Mouse (Mus musculus) adrenal gland, postnatal 10 days (tissue): ENCODE results near the gene Fgf9. TPM values are rescaled to one million over a fixed set of nuclear protein-coding genes. Genes with fewer than 3 reads are reported as not detected.

Experiments
- DNase-seq: peaks from one replicate; pipeline ENCODE4 v3.0.0; 2021; ENCODE audit warnings: mixed read lengths
- total RNA-seq, 2 experiments: library from RNA; stranded (reverse); gene quantifications; 2 replicates each; pipeline ENCODE4 v1.2.3; 2021

The Fgf9 gene
- total RNA-seq, 2 experiments from 2014 or later: 14.7 to 14.8 TPM

DNA sequence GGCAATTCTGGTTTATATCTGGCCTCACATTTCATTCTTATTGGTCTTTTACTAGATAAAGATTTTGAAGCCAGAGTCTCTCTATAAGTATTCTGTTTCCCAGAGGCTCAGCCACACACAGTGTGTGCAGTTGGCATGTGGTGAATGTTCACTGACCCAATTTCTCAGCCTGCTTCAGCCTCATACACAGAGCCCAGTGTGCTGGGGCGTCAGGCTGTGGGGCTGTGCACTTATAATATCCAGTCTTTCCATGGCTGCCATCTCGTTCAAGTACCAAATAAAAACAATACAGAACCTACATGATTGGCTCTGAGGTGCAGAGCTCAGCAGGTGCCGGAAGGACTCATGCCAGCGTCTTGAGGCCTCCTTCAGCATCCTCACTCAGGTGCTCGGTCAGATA, 19.1 kb downstream of the Fgf9 start:
- no peak for DNase-seq

DNA sequence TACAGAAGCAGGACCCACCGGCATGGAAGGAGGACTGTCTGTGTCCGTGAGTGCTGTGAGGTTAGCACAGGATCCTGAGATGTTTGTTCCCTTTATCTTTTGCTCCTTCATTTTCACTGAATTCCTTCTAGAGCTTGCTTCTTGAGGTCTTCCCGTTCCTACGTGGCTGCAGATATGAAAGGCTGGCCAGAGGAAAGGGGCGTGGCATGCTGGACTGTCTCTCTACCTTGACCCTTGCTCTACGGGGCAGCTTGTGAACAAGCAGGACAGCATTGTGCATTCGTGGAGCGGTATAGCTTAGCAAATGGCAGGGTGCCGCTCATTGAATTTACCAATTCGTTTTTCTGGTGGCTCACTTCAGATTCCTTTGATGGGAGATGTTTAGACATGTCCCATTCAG, 21.0 kb downstream of the Fgf9 start:
- no peak for DNase-seq

DNA sequence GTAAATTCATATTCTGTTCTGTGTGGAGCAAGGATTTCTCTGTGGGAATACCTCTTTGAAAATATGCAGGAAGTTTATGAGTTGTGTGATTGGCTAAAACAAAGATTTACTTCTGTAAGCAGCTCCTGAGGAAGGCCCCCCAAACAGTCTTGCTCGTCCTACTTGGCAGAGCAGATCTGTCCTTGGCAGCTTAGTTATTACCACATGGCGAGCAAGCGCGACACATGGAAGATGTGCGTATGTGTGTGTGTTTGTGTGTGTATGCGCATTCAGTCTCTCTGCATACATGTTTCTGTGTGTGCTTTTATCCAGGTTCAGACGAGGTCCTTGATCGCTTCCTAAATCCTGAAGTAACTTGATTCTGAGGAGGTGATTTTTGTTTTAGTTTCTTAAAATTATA, 29.3 kb downstream of the Fgf9 start:
- no peak for DNase-seq

DNA sequence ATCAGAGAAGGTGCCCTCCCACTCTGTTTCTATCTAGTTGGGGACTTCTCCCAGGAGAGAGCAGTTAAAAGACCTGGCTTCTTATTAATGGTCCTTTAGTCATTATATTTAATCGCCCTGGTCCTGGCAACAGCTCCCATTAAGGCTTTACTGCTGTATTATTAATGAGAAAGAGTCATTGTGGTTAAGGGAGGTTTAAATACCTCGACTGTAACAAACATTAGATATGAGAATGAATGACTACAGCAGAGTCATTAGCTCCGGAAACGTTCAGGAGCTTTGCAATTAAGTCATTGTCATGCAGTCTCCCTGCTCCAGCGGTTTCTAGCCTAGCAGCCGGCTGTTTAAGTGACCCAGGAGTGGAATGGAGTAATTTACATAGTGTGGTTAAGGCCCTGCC, 31.0 kb downstream of the Fgf9 start:
- no peak for DNase-seq

DNA sequence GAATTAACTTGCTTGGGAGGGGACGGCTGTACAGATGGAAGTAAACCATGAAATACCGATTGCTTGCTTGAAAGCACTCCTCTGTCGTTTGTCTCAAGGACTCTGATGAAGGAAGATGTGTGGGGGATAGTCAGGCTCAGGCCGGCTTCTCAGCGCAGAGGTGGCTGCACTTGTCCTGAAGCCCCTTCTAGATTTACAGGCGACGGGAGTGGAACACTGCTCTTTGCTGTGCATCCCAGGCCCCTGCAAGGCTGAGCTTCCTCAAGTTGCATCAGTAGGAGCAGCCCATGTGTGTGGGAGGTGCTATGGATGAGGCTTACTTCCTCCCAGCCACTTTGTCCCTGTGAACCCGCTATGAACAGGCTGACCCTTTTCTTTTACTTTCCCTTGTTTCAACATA, 33.9 kb downstream of the Fgf9 start:
- no peak for DNase-seq

DNA sequence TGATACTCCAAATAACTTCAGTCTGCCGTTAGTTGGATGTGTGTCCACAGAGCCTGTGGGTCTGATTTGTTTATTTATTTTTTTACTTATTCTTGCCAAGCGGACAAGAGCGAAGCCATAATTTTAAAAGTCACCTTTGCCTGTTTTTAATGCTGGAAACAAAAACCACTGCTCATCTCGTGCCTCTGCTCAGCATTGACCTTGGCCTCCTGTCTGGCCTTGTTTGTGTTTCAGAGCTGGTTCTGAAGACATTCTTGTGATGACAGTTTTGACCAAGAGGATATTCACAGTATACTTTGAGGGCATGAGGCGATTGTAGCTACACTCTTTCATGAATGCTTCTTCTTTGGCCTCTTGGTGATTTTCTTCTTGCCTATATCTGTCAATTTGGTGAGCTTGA, 35.2 kb downstream of the Fgf9 start:
- no peak for DNase-seq

DNA sequence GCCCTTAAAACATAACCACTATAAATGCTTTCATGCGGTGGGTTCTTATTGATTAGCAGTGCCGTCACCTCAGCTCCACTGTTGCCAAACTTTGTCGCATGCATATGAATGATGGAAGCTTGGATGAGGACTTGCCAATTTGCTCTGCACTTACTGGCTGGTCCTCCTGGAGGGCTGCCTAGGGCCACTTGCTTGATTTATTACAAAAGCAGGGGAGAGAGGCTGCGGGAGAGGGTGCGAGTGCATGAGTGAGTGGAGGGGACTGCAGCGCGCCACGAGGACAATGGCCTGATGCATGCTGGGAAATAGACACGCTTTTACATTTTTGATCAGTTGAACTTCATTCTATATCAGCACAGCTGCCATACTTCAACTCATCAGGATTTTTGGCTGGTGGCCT, 39.3 kb downstream of the Fgf9 start:
- DNase-seq: no peak

DNA sequence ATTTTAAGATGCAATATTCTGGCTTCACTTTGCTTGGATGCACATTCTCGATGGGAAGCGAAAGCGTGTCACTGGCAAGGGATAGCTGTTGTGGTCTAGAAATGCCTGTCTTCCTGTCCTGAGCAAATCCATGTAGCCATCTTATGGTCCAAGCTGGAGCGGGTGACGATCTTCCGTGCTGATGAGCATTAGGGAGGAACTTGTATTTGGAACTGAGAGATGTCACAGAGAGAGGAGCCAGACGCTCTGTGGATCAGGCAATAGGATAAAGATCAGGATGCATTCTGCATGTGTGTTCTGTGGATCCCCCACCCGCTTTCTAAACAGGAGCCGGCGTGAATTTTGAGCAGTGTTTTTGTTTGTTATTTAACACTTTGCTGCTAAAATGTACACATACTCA, 41.2 kb downstream of the Fgf9 start:
- no peak for DNase-seq

DNA sequence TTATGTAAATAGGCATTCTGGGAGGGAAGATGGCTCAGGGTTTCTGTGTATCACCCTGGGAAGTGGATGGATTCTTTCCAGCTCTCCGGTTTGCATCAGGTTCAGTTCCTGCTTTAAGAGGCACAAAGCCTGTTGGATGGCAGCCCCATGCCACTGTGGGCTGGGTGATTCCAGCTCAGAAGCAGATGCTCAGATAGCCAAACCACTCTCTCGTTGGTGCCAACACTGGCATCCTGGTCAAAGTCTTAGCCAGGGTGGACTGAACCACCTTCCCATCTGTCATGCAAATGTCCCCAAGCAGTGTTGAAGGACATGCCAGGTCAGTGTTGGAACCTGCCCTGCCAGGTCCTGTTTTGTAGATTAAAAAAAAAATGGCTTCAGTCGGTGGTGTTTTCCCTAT, 42.0 kb downstream of the Fgf9 start:
- no peak for DNase-seq

DNA sequence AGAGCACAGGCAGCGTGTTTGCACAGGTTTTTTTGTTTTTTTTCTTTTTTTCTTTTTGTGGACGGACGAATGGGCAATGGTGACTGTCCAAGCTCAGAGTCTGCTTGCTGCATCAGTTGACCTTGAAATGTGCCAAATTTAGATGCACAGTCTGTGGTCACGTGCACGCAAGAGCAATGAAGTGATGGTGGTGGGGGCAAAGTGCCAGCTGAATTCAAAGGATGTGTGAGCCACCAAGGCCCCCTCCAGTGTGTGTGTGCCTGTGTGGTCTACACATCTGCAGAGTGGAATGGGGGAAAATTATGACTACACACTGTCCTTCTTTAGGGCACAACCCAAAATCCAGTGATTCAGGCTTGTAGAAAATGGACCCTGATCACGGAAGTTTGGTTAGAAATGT, 42.8 kb downstream of the Fgf9 start:
- peak; percentile 71 for DNase-seq

DNA sequence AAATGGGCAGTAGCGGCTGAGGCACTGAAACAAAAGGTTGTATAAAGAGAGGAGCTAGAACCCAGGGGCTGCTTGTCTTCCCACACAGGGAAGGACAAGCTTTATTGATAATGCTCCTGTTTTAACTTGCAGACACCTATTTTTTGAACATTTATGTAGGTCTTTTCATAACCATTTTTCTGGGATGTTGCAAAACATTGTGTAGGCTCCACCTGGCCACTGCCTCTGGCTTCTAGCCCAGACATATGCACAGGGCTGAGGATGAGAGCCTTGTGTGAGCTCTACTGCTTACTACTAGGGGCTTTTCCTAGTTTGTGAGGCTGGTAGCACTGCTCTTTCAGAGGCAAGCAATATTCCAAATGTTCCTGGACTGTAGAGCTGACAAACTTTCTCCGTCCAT, 43.8 kb downstream of the Fgf9 start:
- DNase-seq: no peak

DNA sequence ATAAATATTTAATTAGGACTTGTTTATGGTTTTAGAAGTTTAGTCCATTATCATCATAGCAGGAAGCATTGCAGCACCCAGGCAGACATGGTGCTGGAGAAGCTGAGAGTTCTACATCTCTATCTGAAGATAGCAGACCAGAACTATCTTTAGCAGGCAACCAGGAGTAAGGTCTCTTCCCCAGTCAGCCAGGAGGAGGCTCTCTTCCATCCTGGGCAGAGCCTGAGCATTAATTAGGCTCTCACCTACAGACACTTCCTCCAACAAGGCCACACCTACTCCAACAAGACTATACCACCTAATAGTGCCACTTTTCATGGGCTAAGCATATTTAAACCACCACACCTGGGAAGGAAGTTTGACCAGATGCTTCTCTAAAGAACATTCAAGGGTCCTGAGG, 54.3 kb downstream of the Fgf9 start:
- no peak for DNase-seq

DNA sequence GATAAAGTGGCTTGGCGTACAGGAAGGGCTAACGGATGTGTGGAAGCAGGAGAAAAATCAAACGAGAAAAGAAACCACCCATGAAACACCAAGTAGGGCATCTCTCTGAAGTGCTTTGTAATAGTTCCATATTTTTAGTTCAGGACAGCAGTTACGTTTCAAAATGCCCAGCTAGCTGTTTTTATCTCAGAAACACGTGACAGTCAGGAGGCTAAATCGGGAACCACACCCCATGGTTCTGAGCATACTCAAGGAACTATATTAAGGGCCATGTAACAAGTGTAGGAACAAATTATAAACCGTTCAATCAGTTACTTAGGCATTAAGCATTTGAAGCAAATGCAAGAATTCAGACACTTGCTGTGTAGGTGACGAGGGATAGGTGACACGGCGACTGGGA, 56.2 kb downstream of the Fgf9 start:
- no peak for DNase-seq

DNA sequence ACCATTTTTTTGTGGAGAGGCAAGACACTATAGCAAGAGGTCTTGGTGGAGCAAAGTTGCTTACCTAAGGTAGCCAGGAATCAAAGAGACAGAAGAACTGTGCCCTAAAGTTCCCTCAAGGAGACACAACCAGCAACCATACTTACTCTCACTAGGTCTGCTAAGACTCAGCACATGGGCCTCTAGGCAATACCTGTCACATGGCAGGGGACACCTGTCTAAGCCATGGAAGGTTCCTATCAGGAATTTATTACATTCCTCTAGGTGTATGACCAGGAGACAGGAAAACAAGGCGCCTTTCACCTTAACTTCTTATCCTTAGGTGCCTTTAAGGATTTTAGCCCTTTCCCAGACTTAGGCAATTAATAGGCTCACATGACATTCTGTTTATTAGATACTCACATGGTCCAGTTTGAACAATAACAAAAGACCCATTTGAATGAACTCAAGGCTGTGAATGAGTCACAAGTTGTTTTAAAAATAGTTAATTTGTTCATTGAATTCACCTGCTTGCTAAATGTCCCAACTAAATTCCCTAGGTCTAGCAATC, 69.2 kb downstream of the Fgf9 start:
- DNase-seq: no peak

DNA sequence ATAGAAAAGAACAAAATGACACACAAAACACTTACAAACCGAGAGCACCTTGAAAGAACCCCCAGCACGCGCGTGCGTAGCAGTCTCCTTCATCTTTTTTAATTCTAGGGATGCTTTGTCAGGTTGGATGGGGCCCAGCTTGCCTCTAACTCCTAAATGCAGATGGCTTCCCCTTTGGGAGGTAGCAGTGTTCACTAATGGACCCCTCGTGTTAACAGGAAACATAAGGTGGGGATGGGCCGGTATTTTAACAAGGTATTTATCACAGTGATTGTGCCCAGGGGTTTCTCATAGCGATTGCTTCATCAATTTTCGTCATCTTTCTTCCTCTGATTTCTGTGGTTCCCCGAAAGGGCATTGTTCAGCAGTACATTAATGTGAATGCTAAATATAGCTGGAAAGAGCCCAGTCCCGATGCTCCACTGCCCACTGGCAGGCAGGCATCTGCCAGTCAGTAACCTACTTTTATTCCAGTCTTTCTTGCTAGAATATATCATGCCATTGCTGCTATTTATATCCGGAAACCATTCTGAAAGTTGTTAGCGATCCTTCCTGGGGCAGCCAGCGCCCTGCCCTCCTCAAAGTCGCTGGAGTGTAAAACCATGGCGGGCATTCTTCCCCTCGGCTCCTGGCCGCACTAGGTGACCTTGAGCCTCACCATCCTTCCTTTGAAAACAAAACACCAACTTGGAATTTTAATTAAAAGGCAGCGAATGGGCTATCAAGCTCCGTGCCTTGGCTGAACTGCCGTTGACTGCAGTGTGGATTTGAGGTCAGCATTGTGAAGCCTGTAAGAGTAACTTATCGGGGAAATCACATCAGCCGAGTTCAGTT, 79.5 kb downstream of the Fgf9 start:
- no peak for DNase-seq

DNA sequence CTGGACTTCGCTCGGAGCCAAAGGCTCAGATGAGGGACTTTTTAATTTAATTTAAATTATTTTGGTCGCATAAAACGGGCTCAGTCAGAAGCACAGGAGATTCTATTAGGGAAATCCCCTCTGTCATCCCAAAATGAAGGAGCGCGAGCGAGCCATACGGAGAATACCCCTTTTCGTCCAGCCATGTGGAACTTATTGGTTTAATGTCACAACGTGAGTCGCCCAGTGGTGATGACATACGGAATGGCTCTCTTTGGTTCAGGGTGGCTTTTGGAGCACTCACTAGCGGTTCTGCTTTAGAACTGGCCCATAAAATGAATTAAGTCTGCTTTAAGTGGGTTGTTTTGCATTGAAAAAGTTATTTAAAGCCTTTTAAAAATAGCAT, 80.1 kb downstream of the Fgf9 start:
- no peak for DNase-seq

DNA sequence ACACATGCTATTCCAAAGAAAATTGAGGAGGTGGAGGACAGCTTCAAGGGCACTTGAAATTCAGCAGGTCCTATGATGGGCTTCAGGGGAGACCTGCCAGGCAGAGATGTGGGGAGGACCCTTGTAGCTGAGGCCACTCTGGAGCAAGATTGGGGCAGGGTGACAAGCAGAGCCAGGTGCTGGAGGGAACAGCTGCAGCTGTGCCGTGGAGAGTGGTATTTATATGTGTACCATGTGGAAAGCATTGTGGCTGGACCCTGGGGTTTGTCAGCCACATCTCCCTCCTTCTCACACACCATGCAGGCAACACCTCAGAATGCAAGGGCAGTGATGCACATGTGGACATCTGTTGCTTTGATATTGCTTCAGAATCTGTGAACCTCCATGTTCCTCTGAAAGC, 81.8 kb downstream of the Fgf9 start:
- DNase-seq: no peak

DNA sequence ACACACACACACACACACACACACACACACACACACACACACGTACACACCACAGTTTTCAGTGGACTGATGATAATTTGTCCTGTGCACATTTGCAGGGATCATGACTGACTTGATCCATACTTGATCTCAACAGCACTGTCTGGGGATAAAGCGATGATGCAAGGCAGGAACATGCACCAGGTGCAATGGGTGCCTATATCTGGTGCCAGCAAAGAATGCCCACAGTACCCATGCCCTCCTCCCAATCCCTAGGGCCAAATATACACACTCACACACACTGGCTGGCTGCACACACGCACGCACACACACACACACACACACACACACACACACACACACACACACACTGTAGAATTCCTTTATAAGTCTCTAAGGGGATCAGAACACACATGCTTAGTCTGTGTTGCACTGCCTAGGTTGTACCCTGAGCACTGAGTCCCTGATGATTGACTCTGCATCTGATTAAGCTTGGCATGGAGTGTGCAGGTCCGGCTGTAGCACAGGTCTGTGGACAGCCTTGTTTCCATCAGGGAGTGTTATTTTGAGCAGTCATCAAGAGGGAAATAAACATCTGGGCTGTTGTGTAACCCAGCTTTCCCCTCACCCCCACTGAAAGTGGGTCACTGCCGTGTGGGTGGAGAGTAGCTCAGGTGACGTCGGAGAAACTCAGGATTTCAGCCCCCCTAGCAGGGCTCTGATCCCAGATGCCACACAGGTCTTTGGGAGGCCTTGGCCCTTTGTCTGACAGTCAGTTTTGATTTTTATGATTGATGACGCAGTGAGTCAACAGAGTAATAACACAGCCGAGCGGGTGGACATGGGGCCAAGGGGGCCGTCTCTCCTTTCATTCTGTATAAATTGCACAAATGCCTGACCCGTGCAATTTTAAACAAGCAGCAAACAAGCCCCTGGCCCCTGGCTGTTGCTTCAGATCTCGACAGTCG, 83.4 kb downstream of the Fgf9 start:
- peak; percentile 70 for DNase-seq

DNA sequence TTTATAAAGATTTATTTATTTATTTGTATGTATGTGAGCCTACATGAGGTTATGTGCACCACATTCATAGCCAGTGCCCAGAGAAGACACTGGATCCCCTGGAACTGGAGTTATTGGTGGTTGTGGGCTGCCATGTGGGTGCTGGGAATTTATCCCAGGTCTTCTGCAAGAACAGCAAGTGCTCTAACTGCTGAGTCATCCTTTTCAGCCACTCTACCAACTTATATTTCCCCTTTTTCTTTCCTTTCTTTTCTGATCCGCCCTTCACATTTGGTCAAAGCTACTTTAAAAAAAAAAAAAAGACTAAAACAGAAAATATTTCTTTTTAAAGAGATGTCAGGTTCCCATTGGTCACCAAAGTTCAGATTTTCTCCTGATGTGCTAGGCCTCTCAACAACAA, 90.3 kb downstream of the Fgf9 start:
- DNase-seq: no peak
